19 mouse cellular contexts compared by ENCODE assay signal in genomic region chr1:60569741-60570140, GRCm38 (mm10).
"Had no signal": no experiment of that assay in that cellular context is flagged by ENCODE, and none has a peak within 500 bp of the region (broad histone marks: within the 10 kb centered on the region; RNA-seq: fewer than 3 reads in every experiment).

No protein-coding gene starts in this region.

- H3K4me2 ChIP-seq: lung, embryonic 15.5 days; midbrain, embryonic 12.5 days; neural tube, embryonic 13.5 days; neural tube, embryonic 15.5 days; stomach, embryonic 15.5 days had no signal

- H3K36me3 ChIP-seq: liver, embryonic 15.5 days; lung, embryonic 15.5 days; midbrain, embryonic 10.5 days; midbrain, embryonic 12.5 days; neural tube, embryonic 13.5 days; neural tube, embryonic 15.5 days; stomach, embryonic 15.5 days had no signal

- DNase-seq: liver, postnatal 0 days; lung, adult 2 months; lung, postnatal 14 days; midbrain, embryonic 14.5 days; right cerebral cortex, adult 18-20 months; right cerebral cortex, postnatal 25 days; right cerebral cortex, postnatal 4 days; spleen, adult 18-20 months had no signal

- H3K27ac ChIP-seq: liver, embryonic 15.5 days; lung, embryonic 15.5 days; midbrain, embryonic 10.5 days; midbrain, embryonic 12.5 days; neural tube, embryonic 13.5 days; neural tube, embryonic 15.5 days; stomach, embryonic 15.5 days; stomach, postnatal 0 days had no signal

- H3K9me3 ChIP-seq: liver, embryonic 15.5 days; lung, embryonic 15.5 days; midbrain, embryonic 10.5 days; midbrain, embryonic 12.5 days; neural tube, embryonic 13.5 days; neural tube, embryonic 15.5 days; stomach, embryonic 15.5 days had no signal

- ATAC-seq: liver, postnatal 0 days; lung, postnatal 0 days; midbrain, embryonic 16.5 days had no signal

- H3K4me3 ChIP-seq: liver, embryonic 15.5 days; lung, embryonic 15.5 days; midbrain, embryonic 10.5 days; midbrain, embryonic 12.5 days; myocyte; neural tube, embryonic 13.5 days; neural tube, embryonic 15.5 days; stomach, embryonic 15.5 days had no signal

- H3K9ac ChIP-seq: liver, embryonic 15.5 days; liver, postnatal 0 days; lung, embryonic 15.5 days; midbrain, embryonic 12.5 days; neural tube, embryonic 13.5 days; neural tube, embryonic 15.5 days; stomach, embryonic 15.5 days had no signal

- H3K27me3 ChIP-seq: lung, embryonic 15.5 days; neural tube, embryonic 13.5 days; neural tube, embryonic 15.5 days; stomach, embryonic 15.5 days had no signal
